Mouse (Mus musculus) lung, postnatal 25 days (tissue): ENCODE measurements at regions not wholly inside any gene's neighbourhood (a gene's known extent, or its start where the extent isn't known, plus 50 kb on each side); places are given as distances from the start of the nearest gene placed in this dataset.

ENCODE experiments used
- DNase-seq: peaks from one replicate; pipeline ENCODE4 v3.0.0; 2022; ENCODE audit warnings: low spot score

- no peak for DNase-seq
These were observed 51.7 kb upstream of the Eif4g2 start for GRCm38 (mm10) chr7:111134496-111134895.
